Mouse (Mus musculus): ENCODE measurements around the gene Zfp715. TPM values are rescaled to one million over a fixed set of nuclear protein-coding genes. Genes with fewer than 3 reads are reported as not detected.
"Not testable (repeated sequence)": the region's sequence is repeated elsewhere in the genome, so short reads cannot be mapped to it uniquely, and the experiment has no call there.

Zfp715 gene
- polyA plus RNA-seq, 1 experiment = not detected

- 0 out of 2 replicates have a peak overlapping the region, but pooled peaks have one; percentile 2 for H3K27ac ChIP-seq (ENCODE audit: insufficient read depth, low read depth, low read length)
- TF ChIP-seq POLR2A (IDR thresholded peaks at IDR 0.05; ENCODE audit: insufficient read depth, low read depth, low read length) (no peak), CTCF (IDR thresholded peaks at IDR 0.05; ENCODE audit: insufficient read depth, low read depth, low read length) (no peak)
- peaks cover 3% of the 10 kb centered on the region; the same call in 1 of the 2 replicates for H3K4me1 ChIP-seq (ENCODE audit: control insufficient read depth, insufficient read depth, low read length)
- under 1% methylated on average over 32 of the region's 32 CpGs for WGBS
- H3K4me3 ChIP-seq (ENCODE audit: insufficient read depth, low read depth, low read length) = peak overlapping the region; percentile 82
Measured at GRCm38 (mm10) chr7:43312386-43313012, 595 bp downstream of the Zfp715 start.

DNA sequence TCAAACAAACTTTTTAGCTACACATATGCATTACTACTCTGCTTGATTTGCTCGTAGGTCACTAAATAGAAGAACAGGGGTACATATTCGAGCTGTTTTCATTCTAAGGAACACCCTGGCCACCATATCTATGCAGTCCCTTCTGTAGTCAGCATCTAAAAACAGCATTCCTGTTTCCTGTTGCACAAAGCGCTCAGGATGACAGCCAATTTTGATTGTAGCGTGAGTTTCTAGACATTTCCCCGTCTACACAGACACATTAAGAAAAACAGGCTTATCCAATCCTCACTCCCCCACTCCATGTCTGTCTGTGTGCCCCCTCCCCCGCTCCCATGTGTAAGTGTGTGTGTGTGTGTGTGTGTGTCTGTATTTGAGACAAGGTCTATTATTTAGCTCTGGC is 1.5 kb downstream of the Zfp715 start:
- TF ChIP-seq CTCF (IDR thresholded peaks at IDR 0.05; ENCODE audit: insufficient read depth, low read depth, low read length) = no peak
- no peak for TF ChIP-seq POLR2A (IDR thresholded peaks at IDR 0.05; ENCODE audit: insufficient read depth, low read depth, low read length)
- no peak overlapping the region for H3K27ac ChIP-seq (ENCODE audit: insufficient read depth, low read depth, low read length)
- 75% methylated on average over 6 of the region's 6 CpGs for WGBS
- H3K4me1 ChIP-seq (ENCODE audit: control insufficient read depth, insufficient read depth, low read length) = peaks cover 3% of the 10 kb centered on the region; the same call in 1 of the 2 replicates
- no peak overlapping the region for H3K4me3 ChIP-seq (ENCODE audit: insufficient read depth, low read depth, low read length)

- Histone ChIP-seq H3K4me1 (ENCODE audit: control insufficient read depth, insufficient read depth, low read length) (peaks cover 3% of the 10 kb centered on the region; the same call in 1 of the 2 replicates), H3K4me3 (ENCODE audit: insufficient read depth, low read depth, low read length) (no peak overlapping the region), H3K27ac (ENCODE audit: insufficient read depth, low read depth, low read length) (no peak overlapping the region)
- TF ChIP-seq POLR2A (IDR thresholded peaks at IDR 0.05; ENCODE audit: insufficient read depth, low read depth, low read length) (no peak), CTCF (IDR thresholded peaks at IDR 0.05; ENCODE audit: insufficient read depth, low read depth, low read length) (no peak)
- WGBS = 97% methylated on average over 2 of the region's 2 CpGs
Measured at GRCm38 (mm10) chr7:43309069-43309468, 4.0 kb downstream of the Zfp715 start.

GRCm38 (mm10) chr7:43305235-43305634 is 7.9 kb downstream of the Zfp715 start:
- Histone ChIP-seq H3K4me1 (ENCODE audit: control insufficient read depth, insufficient read depth, low read length) (no peaks in the 10 kb centered on the region; the same call in 1 of the 2 replicates), H3K27ac (ENCODE audit: insufficient read depth, low read depth, low read length) (no peak overlapping the region), H3K4me3 (ENCODE audit: insufficient read depth, low read depth, low read length) (no peak overlapping the region)
- TF ChIP-seq POLR2A (IDR thresholded peaks at IDR 0.05; ENCODE audit: insufficient read depth, low read depth, low read length) (no peak), CTCF (IDR thresholded peaks at IDR 0.05; ENCODE audit: insufficient read depth, low read depth, low read length) (no peak)
- WGBS = 63% methylated on average over 3 of the region's 3 CpGs

DNA sequence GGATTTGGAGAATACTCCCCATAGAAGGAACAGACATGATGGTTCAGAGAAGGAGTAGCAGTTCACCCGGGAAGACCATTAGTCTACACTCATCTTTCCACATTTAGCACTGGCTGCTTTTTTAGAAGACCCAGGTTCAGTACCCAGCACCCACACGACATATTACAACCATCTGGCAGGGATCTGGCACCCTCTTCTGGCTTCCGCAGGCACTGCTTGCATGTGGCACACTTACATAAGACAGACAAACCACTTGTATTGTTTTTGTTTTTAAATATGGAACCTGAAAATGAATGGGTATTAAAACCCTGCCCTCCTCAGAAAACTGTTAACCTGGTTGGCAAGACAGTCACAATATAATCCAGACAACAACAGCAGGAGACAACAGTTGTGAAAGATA is 21.6 kb downstream of the Zfp715 start:
- WGBS = 96% methylated on average over 3 of the region's 3 CpGs
- no peak for TF ChIP-seq POLR2A (IDR thresholded peaks at IDR 0.05; ENCODE audit: insufficient read depth, low read depth, low read length)

DNA sequence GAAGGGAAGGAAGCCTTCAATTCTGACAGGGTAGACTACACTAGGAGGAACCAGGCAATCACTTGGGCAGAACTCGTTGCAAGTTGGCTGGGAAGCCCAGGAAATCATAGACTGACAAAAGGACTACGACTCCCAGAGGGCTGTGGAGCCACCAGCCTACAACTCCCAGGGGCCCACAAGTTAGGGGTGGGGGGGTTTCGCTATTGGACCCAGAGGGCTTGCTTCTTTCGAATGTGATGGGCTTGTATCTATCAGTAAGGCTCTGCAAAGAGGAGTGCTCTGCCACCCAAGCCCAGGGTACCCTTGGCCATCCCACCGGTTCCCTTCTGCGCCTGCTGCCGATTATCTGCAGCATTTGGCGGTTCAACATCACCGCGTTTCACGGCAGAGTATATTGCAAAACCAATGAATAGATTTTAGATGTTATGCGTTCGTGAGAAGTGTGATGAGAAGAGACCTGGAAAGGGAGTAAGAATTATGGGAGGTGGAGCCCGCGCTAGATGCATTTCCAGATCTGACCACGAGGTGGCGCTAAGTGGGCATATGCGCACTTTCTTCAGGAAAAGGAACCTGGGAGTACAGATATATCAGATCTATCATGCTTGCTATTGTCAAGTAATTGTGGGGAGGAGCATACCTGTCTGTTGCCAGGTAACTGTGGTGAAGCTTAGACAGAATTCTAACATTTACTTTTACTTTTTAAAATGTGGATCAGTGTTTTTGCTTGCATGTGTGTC is 30.1 kb downstream of the Zfp715 start:
- H3K27ac ChIP-seq (ENCODE audit: insufficient read depth, low read depth, low read length) = peak overlapping the region; percentile 93
- H3K4me1 ChIP-seq (ENCODE audit: control insufficient read depth, insufficient read depth, low read length) = no peaks in the 10 kb centered on the region
- H3K4me3 ChIP-seq (ENCODE audit: insufficient read depth, low read depth, low read length) = peak overlapping the region; percentile 73
- 6% methylated on average over 18 of the region's 18 CpGs for WGBS
- TF ChIP-seq CTCF (IDR thresholded peaks at IDR 0.05; ENCODE audit: insufficient read depth, low read depth, low read length) = no peak
- 0 out of 2 replicates have a peak, but pooled peaks have one; percentile 31 for TF ChIP-seq POLR2A (IDR thresholded peaks at IDR 0.05; ENCODE audit: insufficient read depth, low read depth, low read length)

More for the DNA sequence above, 21.6 kb downstream of the Zfp715 start:
- no peak overlapping the region for H3K27ac ChIP-seq (ENCODE audit: insufficient read depth, low read depth, low read length)
- H3K4me1 ChIP-seq (ENCODE audit: control insufficient read depth, insufficient read depth, low read length) = no peaks in the 10 kb centered on the region
- no peak overlapping the region for H3K4me3 ChIP-seq (ENCODE audit: insufficient read depth, low read depth, low read length)

DNA sequence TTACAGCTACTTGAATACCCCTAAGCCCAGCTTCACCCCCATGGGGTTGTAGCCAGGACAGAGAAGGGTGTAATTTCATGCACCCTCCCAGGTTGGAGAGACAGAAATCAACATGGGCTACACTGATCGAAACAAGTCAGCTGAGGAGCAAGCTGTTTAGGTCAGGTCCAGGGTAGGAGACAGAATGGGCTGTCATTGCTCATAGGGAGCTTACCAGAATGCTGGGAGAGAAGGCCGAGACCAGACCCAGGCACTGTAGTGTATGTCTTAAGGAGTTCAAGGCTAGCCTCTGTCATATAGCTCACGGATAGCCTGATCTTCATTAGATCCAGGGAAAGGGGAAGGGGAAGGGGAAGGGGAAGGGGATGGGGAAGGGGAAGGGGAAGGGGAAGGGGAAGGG is 30.6 kb downstream of the Zfp715 start:
- 90% methylated on average over 3 of the region's 3 CpGs for WGBS

DNA sequence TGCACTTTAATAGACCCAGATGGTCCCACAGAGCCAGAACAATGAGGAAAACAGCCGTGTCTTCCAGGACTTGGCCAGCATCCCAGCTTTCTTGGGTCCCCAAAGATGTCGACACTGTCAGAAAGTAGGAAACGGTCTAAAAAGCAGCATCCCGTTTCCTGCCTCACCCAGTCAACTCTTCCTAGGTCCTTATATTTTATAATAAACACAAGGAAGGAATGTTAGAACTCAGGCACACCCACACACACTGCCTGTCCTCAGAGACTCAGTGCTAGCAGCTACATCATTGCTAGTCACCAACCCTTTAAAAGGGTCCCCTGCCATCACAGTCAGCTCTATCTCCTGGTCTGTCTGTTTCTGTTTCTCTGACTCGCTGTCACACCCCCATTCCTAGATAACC is 35.7 kb downstream of the Zfp715 start:
- TF ChIP-seq CTCF (IDR thresholded peaks at IDR 0.05; ENCODE audit: insufficient read depth, low read depth, low read length) (no peak), POLR2A (IDR thresholded peaks at IDR 0.05; ENCODE audit: insufficient read depth, low read depth, low read length) (no peak)
- WGBS = 60% methylated on average over 5 of the region's 5 CpGs
- no peaks in the 10 kb centered on the region for H3K4me1 ChIP-seq (ENCODE audit: control insufficient read depth, insufficient read depth, low read length)
- H3K4me3 ChIP-seq (ENCODE audit: insufficient read depth, low read depth, low read length) = no peak overlapping the region
- no peak overlapping the region for H3K27ac ChIP-seq (ENCODE audit: insufficient read depth, low read depth, low read length)

More for the DNA sequence above, 30.6 kb downstream of the Zfp715 start:
- H3K4me1 ChIP-seq (ENCODE audit: control insufficient read depth, insufficient read depth, low read length) = no peaks in the 10 kb centered on the region
- TF ChIP-seq CTCF (IDR thresholded peaks at IDR 0.05; ENCODE audit: insufficient read depth, low read depth, low read length) (no peak), POLR2A (IDR thresholded peaks at IDR 0.05; ENCODE audit: insufficient read depth, low read depth, low read length) (no peak)
- no peak overlapping the region for H3K4me3 ChIP-seq (ENCODE audit: insufficient read depth, low read depth, low read length)
- H3K27ac ChIP-seq (ENCODE audit: insufficient read depth, low read depth, low read length) = no peak overlapping the region

- H3K4me3 ChIP-seq (ENCODE audit: insufficient read depth, low read depth, low read length); H3K27ac ChIP-seq (ENCODE audit: insufficient read depth, low read depth, low read length); H3K4me1 ChIP-seq (ENCODE audit: control insufficient read depth, insufficient read depth, low read length): not testable (repeated sequence)
- 46% methylated on average over 6 of the region's 7 CpGs for WGBS
Measured at GRCm38 (mm10) chr7:43276178-43276577, 36.9 kb downstream of the Zfp715 start.
